Mouse (Mus musculus): ENCODE measurements around the gene Art5. TPM values are rescaled to one million over a fixed set of nuclear protein-coding genes. Genes with fewer than 3 reads are reported as not detected.

Art5 gene
- 0.50 and 0.92 TPM in 2 replicates for polyA plus RNA-seq (2015; fragmentation: Nextera tagmentation; extraction: Ambion mirVana)

DNA sequence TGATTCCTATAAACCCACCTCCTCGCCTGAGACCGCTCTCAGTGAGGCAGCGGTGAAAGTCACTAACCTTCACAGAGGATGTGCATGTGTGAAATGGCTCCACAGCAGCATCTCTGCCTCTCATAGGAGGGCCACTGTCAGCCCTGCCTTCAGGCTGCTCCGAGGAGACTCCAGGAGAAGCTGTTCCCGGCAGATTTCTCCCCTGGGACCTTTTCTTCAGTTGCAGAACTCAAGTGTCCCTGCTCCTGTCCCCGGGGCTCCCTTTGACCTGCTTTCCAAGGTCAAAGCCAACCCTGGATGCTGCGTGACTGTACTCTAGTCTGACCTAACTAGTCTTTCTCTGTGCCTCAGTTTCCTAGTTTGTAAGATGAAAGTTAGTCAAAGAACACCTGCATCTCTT lies at the start of gene Art5:
Gene Art5 (minus strand): TSS at position 319 of the 400 bp plus-strand sequence.
- no peak for ATAC-seq
- Histone ChIP-seq H3K9me3 (no peaks in the 10 kb centered on the region), H3K4me3 (replicated peaks) (no peak within 1 kb of the TSS), H3K36me3 (no peaks in the 10 kb centered on the region), H3K4me1 (replicated peaks) (peaks cover 7% of the 10 kb centered on the region), H3K27me3 (no peaks in the 10 kb centered on the region), H3K4me2 (replicated peaks) (no peak within 1 kb of the TSS), H3K27ac (no peak within 1 kb of the TSS), H3K9ac (replicated peaks) (no peak within 1 kb of the TSS)
- 84% methylated on average over 7 of the region's 7 CpGs for WGBS

DNA sequence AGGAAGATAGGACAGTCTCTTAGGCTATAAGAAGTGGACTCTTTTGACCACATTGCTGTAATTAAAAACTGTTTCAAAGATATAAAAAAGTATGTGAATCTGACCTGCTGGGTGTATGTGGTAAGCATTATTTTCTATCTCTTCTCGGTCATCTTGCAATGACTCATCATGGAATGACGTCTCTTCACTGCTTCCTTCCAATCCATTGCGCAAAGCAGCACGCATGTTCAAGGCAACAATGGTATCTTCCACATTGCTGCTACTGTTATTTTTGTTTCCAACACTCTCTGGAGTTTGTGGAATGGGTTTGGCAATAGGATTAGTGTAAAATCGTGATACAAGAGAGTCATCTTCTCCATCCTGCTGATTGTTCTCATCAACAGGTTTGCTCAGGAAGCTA lies 44.4 kb upstream of the Art5 start:
- no peaks in the 10 kb centered on the region for H3K9me3 ChIP-seq
- ATAC-seq = no peak
- H3K27ac ChIP-seq = no peak overlapping the region
- no peak overlapping the region for H3K4me2 ChIP-seq (replicated peaks)
- H3K4me3 ChIP-seq (replicated peaks) = no peak overlapping the region
- H3K27me3 ChIP-seq = no peaks in the 10 kb centered on the region
- H3K4me1 ChIP-seq (replicated peaks) = no peaks in the 10 kb centered on the region
- no peak overlapping the region for H3K9ac ChIP-seq (replicated peaks)
- 94% methylated on average over 5 of the region's 5 CpGs for WGBS
- peaks cover 50% of the 10 kb centered on the region for H3K36me3 ChIP-seq

DNA sequence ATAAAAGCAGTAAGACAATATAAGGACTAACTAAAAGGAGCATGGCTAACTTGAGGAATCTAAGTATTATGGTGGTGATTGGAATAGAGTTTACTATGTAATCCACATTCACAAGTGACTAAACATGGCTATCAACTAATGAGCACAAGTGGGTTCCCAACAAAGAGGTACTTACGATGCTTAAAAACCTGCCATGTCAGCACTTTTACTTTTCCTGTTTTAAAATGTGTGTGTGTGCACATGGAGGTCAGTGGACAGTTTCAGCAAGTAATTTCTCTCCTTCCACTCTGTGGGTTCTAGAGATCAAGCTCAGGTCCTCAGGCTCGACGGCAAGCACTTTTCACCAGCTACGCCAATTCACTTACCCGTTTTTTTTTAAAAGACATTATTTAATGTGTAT lies 28.6 kb upstream of the Art5 start:
- Histone ChIP-seq H3K4me2 (replicated peaks) (no peak overlapping the region), H3K9me3 (no peaks in the 10 kb centered on the region), H3K4me1 (replicated peaks) (no peaks in the 10 kb centered on the region), H3K27ac (no peak overlapping the region), H3K36me3 (peaks cover 80% of the 10 kb centered on the region), H3K9ac (replicated peaks) (no peak overlapping the region), H3K4me3 (replicated peaks) (no peak overlapping the region), H3K27me3 (no peaks in the 10 kb centered on the region)
- 98% methylated on average over 5 of the region's 5 CpGs for WGBS
- ATAC-seq = no peak

DNA sequence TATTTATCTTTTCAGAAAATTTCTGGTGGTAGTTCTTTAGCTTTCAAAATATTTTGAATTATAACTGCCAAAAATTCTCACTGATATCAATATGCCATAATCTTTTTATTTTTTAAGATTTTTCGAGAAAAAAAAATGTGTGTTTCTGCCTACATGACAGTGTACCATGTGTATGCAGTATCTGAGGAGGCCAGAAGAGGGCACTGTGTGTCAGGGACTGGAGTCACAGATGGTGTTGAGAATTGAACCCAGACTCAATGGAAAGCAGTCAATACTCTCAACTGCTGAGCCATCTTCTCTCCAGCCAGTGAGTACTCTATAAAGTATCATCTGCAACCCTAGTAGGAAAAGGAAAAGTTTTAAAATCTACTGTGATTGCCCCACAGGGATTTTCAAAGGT lies 28.2 kb upstream of the Art5 start:
- H3K9ac ChIP-seq (replicated peaks) = no peak overlapping the region
- no peak overlapping the region for H3K4me2 ChIP-seq (replicated peaks)
- ATAC-seq = no peak
- no peaks in the 10 kb centered on the region for H3K4me1 ChIP-seq (replicated peaks)
- WGBS = 86% methylated on average over 1 of the region's 1 CpGs
- no peak overlapping the region for H3K4me3 ChIP-seq (replicated peaks)
- H3K9me3 ChIP-seq = no peaks in the 10 kb centered on the region
- peaks cover 82% of the 10 kb centered on the region for H3K36me3 ChIP-seq
- H3K27ac ChIP-seq = no peak overlapping the region
- no peaks in the 10 kb centered on the region for H3K27me3 ChIP-seq

DNA sequence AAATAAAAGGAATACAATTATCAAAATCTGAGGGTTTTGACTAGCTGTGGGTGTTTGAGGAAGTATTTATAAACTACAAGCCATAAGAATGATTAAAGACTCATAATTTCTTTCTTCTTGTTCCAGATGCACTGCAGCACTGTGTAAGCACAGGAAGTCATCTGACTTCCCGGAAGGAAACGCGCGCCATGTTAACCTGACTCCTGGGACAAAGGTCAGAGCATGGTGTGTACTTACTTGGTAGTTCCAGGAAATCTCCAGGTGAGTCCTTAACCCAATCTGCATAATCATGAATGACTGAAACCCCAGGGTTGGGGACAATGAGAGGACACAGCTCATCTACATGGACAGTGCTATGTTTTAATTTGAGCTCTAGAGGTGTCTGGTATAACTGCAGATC lies 23.1 kb upstream of the Art5 start:
- H3K4me3 ChIP-seq (replicated peaks) = no peak overlapping the region
- H3K9ac ChIP-seq (replicated peaks) = no peak overlapping the region
- peaks cover 75% of the 10 kb centered on the region for H3K36me3 ChIP-seq
- H3K27me3 ChIP-seq = no peaks in the 10 kb centered on the region
- 95% methylated on average over 4 of the region's 4 CpGs for WGBS
- no peaks in the 10 kb centered on the region for H3K9me3 ChIP-seq
- no peaks in the 10 kb centered on the region for H3K4me1 ChIP-seq (replicated peaks)
- H3K27ac ChIP-seq = no peak overlapping the region
- no peak for ATAC-seq
- H3K4me2 ChIP-seq (replicated peaks) = no peak overlapping the region

DNA sequence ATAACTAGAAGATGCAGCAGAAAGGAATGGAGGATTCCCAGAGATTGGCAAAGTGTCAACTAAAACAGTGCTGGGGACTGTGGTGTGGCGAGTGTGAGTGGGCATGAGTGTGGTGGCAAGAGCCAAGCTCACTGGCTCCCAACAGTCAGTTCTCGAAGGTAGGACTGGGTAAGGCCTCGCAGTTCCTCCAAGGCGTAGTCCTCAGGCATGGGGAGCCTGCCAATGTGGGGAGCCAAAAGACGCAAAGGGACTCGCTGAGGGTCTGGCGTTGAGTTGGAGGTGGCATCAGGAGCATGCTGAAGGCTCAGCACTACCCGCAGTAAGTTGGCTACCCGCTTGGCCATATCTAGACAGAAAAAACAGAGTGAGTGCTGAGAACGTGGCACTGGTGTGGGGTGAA lies 11.0 kb upstream of the Art5 start:
- H3K4me2 ChIP-seq (replicated peaks) = no peak overlapping the region
- no peaks in the 10 kb centered on the region for H3K4me1 ChIP-seq (replicated peaks)
- ATAC-seq = no peak
- no peak overlapping the region for H3K9ac ChIP-seq (replicated peaks)
- H3K27me3 ChIP-seq = no peaks in the 10 kb centered on the region
- H3K4me3 ChIP-seq (replicated peaks) = no peak overlapping the region
- H3K27ac ChIP-seq = no peak overlapping the region
- peaks cover 74% of the 10 kb centered on the region for H3K36me3 ChIP-seq
- WGBS = 98% methylated on average over 10 of the region's 10 CpGs
- H3K9me3 ChIP-seq = no peaks in the 10 kb centered on the region

DNA sequence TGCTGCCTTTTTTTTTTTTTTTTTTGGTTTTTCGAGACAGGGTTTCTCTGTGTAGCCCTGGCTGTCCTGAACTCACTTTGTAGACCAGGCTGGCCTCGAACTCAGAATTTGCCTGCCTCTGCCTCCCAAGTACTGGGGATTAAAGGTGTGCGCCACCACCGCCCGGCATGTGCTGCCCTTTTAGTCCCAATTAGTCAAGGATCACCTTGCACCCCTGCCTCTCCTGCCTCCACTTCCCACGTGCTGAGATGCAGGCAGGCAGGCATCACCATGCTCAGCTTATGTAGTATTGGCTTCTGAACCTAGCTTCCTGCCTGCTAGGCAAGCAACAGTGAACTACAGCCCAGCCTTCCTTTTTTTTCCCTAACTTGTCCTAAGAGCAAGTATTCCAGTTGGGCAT lies 8.1 kb upstream of the Art5 start:
- Histone ChIP-seq H3K4me3 (replicated peaks) (no peak overlapping the region), H3K9me3 (no peaks in the 10 kb centered on the region), H3K9ac (replicated peaks) (no peak overlapping the region), H3K4me2 (replicated peaks) (no peak overlapping the region), H3K27me3 (no peaks in the 10 kb centered on the region), H3K27ac (no peak overlapping the region), H3K36me3 (peaks cover 45% of the 10 kb centered on the region), H3K4me1 (replicated peaks) (no peaks in the 10 kb centered on the region)
- 72% methylated on average over 6 of the region's 6 CpGs for WGBS
- ATAC-seq = no peak

DNA sequence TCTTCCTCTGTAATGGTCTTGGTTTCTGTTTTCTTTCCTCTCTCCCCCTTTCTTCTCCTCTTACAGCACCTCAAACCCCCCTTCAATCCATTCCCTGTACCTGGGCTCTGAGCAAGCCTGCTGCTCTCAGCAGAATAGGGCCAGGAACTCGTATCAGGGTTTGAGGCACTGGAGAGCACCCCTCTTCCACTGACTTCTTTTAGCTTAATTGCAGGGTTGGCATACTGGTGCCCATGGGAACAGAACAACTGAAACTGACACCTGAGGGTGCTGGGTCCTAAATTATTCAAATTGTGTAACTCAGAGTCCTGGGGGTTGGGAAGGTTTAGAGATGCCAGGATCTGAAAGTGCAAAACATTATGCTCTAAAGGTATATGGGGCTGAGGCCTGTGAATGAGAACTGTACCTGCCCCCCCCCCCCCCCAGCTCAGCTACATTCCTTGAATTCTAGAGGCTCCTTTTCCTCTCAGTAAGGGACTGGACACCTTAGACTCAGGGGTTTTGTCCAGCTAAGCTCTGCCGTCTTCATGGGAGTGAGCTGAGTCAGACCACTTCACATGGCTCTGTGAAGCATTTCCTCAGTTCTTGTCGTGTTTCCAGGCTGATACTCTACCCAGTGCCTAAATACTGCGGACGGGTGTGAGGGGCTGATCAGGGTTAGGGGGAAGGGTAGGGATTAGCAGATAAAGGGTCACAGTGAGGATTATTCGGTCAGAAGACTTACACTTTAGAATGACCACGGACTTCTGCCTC lies 7.5 kb upstream of the Art5 start, which contains the start of gene Chrna10:
Gene Chrna10 (minus strand): TSS at position 250 of the 753 bp plus-strand sequence.
- no peak within 1 kb of the TSS for H3K4me2 ChIP-seq (replicated peaks)
- 40% methylated on average over 7 of the region's 7 CpGs for WGBS

DNA sequence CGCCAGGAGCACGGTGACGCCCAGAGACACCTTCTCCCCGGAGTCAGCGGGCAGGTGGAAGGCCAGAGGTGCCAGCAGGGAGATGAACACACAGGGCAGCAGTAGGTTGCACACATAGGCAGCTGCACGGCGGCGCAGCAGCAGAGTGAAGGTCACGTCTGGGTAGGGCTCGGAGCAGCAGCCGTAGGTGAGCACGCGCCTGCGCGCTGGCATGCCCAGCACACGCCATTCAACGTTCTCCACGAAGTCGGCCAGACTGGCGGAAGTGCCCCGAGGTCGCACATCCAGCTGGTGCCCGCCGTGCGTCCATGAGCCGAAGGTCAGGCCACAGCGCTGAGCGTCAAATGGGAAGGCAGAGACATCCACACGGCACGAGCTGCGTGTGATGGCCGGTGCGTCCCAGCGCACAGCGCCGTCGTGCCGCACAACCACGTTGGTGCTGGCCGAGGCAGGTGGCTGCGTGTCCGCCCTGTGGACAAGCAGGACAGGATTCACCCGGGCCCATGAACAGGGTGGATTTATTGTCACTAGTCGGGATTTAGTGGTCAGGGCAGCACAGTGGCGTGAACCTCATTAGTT lies 4.0 kb upstream of the Art5 start:
- H3K36me3 ChIP-seq = peaks cover 5% of the 10 kb centered on the region
- no peak overlapping the region for H3K4me3 ChIP-seq (replicated peaks)
- no peaks in the 10 kb centered on the region for H3K27me3 ChIP-seq
- 87% methylated on average over 45 of the region's 45 CpGs for WGBS
- no peaks in the 10 kb centered on the region for H3K4me1 ChIP-seq (replicated peaks)
- no peak for ATAC-seq
- no peak overlapping the region for H3K27ac ChIP-seq
- H3K9ac ChIP-seq (replicated peaks) = no peak overlapping the region
- no peaks in the 10 kb centered on the region for H3K9me3 ChIP-seq
- H3K4me2 ChIP-seq (replicated peaks) = no peak overlapping the region

More for the DNA sequence above, 7.5 kb upstream of the Art5 start, which contains the start of gene Chrna10:
- Histone ChIP-seq H3K9me3 (no peaks in the 10 kb centered on the region), H3K27me3 (no peaks in the 10 kb centered on the region), H3K4me1 (replicated peaks) (no peaks in the 10 kb centered on the region), H3K36me3 (peaks cover 38% of the 10 kb centered on the region), H3K4me3 (replicated peaks) (no peak within 1 kb of the TSS), H3K9ac (replicated peaks) (no peak within 1 kb of the TSS), H3K27ac (no peak within 1 kb of the TSS)
- no peak for ATAC-seq

DNA sequence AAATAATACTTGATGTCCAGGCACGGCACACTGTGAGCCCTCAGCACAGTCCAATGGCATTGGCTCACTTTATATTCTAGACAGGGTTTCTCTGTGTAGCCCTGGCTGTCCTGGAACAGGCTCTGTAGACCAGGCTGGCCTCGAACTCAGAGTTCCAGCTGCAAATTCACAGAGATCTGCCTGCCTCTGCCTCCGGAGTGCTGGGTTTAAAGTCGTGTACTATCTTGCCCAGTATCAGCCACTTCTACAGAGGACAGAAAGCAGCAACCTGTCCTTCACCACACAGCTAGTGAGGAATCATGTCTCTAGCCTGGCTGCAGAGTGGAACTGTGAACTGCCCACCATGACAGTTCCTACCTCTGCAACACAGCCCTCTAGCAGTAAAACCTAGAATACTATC lies 457 bp upstream of the Art5 start:
- no peak overlapping the region for H3K27ac ChIP-seq
- no peaks in the 10 kb centered on the region for H3K9me3 ChIP-seq
- ATAC-seq = no peak
- H3K27me3 ChIP-seq = no peaks in the 10 kb centered on the region
- H3K4me1 ChIP-seq (replicated peaks) = peaks cover 7% of the 10 kb centered on the region
- H3K4me3 ChIP-seq (replicated peaks) = no peak overlapping the region
- no peak overlapping the region for H3K9ac ChIP-seq (replicated peaks)
- H3K4me2 ChIP-seq (replicated peaks) = no peak overlapping the region
- no peaks in the 10 kb centered on the region for H3K36me3 ChIP-seq
- WGBS = 85% methylated on average over 4 of the region's 4 CpGs

DNA sequence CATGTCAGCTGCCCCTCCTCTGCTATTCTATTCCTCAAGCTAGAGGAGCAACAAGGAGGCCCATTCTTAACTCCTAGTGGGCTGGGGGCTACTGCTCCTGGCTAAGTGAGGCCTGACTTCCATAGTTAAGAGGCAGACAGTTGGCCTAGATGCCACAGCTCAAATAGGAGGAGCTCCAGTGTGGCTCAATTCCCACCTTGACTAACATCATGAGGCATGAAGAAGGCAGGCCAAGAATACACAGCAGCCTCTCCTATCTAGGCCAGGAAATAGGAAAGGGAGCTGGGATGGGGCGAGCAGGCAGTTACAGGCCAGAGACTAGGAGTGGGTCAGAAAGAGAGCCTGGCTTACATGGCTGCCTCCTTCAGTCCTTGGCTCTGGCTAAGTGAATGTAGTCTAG lies 1.1 kb downstream of the Art5 start:
- 88% methylated on average over 1 of the region's 1 CpGs for WGBS

DNA sequence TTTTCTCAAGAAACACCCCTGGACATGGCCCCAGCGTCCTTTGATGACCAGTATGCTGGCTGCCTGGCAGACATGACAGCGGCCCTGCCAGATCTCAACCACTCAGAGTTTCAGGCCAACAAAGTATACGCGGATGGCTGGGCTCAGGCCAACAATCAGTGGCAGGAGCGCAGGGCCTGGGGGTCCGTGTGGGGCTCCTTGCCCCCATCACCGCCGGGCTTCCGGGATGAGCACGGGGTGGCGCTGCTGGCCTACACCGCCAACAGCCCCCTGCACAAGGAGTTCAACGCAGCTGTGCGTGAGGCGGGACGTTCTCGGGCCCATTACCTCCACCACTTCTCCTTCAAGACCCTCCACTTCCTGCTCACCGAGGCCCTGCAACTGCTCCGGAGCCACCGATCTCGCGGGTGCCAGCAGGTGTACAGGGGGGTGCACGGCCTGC lies 2.6 kb downstream of the Art5 start:
- H3K27ac ChIP-seq = no peak overlapping the region
- WGBS = 25% methylated on average over 23 of the region's 23 CpGs
- H3K36me3 ChIP-seq = no peaks in the 10 kb centered on the region
- H3K4me2 ChIP-seq (replicated peaks) = peak overlapping the region; percentile 53
- no peaks in the 10 kb centered on the region for H3K27me3 ChIP-seq
- ATAC-seq = peak; percentile 46; the same call in 1 of the 2 replicates
- H3K9me3 ChIP-seq = no peaks in the 10 kb centered on the region
- peaks cover 15% of the 10 kb centered on the region for H3K4me1 ChIP-seq (replicated peaks)
- peak overlapping the region; percentile 22 for H3K4me3 ChIP-seq (replicated peaks)
- H3K9ac ChIP-seq (replicated peaks) = peak overlapping the region; percentile 7; the same call in 1 of the 2 replicates

More for the DNA sequence above, 1.1 kb downstream of the Art5 start:
- Histone ChIP-seq H3K4me2 (replicated peaks) (no peak overlapping the region), H3K27me3 (no peaks in the 10 kb centered on the region), H3K4me1 (replicated peaks) (peaks cover 7% of the 10 kb centered on the region), H3K36me3 (no peaks in the 10 kb centered on the region), H3K9ac (replicated peaks) (no peak overlapping the region), H3K27ac (no peak overlapping the region), H3K4me3 (replicated peaks) (no peak overlapping the region), H3K9me3 (no peaks in the 10 kb centered on the region)
- ATAC-seq = no peak
